Mouse (Mus musculus) neural tube, embryonic 14.5 days (tissue): ENCODE data around the gene Meis1. TPM values are rescaled to one million over a fixed set of nuclear protein-coding genes. Genes with fewer than 3 reads are reported as not detected.

Source experiments
- ATAC-seq: fragments of 200-750 bp; cut with Nextera tagmentation; 2 replicates; pipeline ENCODE4 v1.8.0; 2017; ENCODE audit warnings: low read depth, mild to moderate bottlenecking, moderate TSS enrichment, moderate library complexity
- H3K27ac ChIP-seq: fragments of 300-500 bp; sonication (generic); 2 replicates; pipeline ENCODE4 v1.5.1; 2014; ENCODE audit warnings: low read depth, mild to moderate bottlenecking, control low read depth, low read length, moderate library complexity, mixed read lengths
- H3K27me3 ChIP-seq: fragments of 300-500 bp; sonication (generic); 2 replicates; pipeline ENCODE4 v1.6.1; 2014; ENCODE audit warnings: low read length; ENCODE audit not compliant: control insufficient read depth, insufficient read depth
- H3K36me3 ChIP-seq: fragments of 300-500 bp; sonication (generic); 2 replicates; pipeline ENCODE4 v1.6.1; 2014; ENCODE audit warnings: low read length, mixed read lengths; ENCODE audit not compliant: control insufficient read depth, insufficient read depth
- H3K4me1 ChIP-seq: fragments of 300-500 bp; sonication (generic); 2 replicates; pipeline ENCODE4 v1.6.1; 2014; ENCODE audit warnings: low read length; ENCODE audit not compliant: control insufficient read depth, insufficient read depth
- H3K4me2 ChIP-seq: fragments of 300-500 bp; sonication (generic); 2 replicates; pipeline ENCODE4 v1.6.1; 2014; ENCODE audit warnings: mild to moderate bottlenecking, low read depth, low read length, control low read depth
- H3K4me3 ChIP-seq: fragments of 300-500 bp; sonication (generic); 2 replicates; pipeline ENCODE4 v1.5.1; 2014; ENCODE audit warnings: low read depth, low read length, control low read depth, mixed read lengths
- H3K9ac ChIP-seq: fragments of 300-500 bp; sonication (generic); replicated peaks from 2 replicates; pipeline ENCODE4 v1.6.1; 2014; ENCODE audit warnings: low read depth, mild to moderate bottlenecking, control low read depth, low read length, mixed read lengths
- H3K9me3 ChIP-seq: fragments of 300-500 bp; sonication (generic); 2 replicates; pipeline ENCODE4 v1.6.1; 2016; ENCODE audit warnings: low read length; ENCODE audit not compliant: control insufficient read depth
- polyA plus RNA-seq: library from polyadenylated mRNA; unstranded; fragments of >200 nt; fragmentation: Nextera tagmentation; extraction: Ambion mirVana; gene quantifications from 2 replicates; pipeline ENCODE4 v1.2.1, GENCODE M21; 2014

Meis1 gene
- polyA plus RNA-seq, 1 experiment from 2014 or later = 170 TPM

- Histone ChIP-seq H3K4me1 (no peaks in the 10 kb centered on the region), H3K36me3 (no peaks in the 10 kb centered on the region), H3K4me3 (no peak overlapping the region), H3K27ac (no peak overlapping the region), H3K9me3 (no peaks in the 10 kb centered on the region), H3K9ac (no peak overlapping the region), H3K4me2 (no peak overlapping the region), H3K27me3 (no peaks in the 10 kb centered on the region)
- no peak for ATAC-seq
These were observed 188.7 kb downstream of the Meis1 start for GRCm38 (mm10) chr11:18830087-18830486.
